17 mouse cellular contexts compared by ENCODE assay signal in the genomic region with DNA sequence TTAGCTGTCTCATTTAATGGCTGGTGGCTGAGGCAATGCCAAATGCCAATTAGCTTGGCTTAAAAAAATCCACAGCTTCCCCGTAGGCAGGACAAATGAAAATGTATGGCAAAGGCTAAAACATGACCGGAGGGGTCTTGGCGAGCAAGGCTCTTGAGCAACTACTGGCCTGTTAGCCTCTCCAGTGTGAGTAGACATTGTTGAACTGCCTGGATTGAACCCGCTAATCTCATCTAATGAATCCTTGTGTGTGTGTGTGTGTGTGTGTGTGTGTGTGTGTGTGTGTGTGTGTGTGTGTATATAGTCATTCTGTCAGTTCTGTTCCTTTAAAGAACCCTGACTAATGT. TPM values are rescaled to one million over a fixed set of nuclear protein-coding genes. Genes with fewer than 3 reads are reported as not detected.
DNase-seq lines count a peak whose midpoint lies in the region; ATAC-seq and TF ChIP-seq lines count a peak whose summit lies in the region.
"Had no signal": no experiment of that assay in that cellular context is flagged by ENCODE, and none has a peak within 500 bp of the region (broad histone marks: within the 10 kb centered on the region; RNA-seq: fewer than 3 reads in every experiment).

No protein-coding gene starts in this region.

- H3K27me3 ChIP-seq in midbrain, embryonic 12.5 days, result no peaks in the 10 kb centered on the region
- H3K27me3 ChIP-seq in midbrain, embryonic 11.5 days (ENCODE audit: control insufficient read depth, insufficient read depth, low read length), result no peaks in the 10 kb centered on the region
- no peaks in the 10 kb centered on the region for H3K27me3 ChIP-seq in forebrain, embryonic 15.5 days
- H3K27me3 ChIP-seq in hindbrain, postnatal 0 days (ENCODE audit: insufficient read depth, low read length), result no peaks in the 10 kb centered on the region
- H3K27me3 ChIP-seq: CH12.LX had no signal

- no peak overlapping the region for H3K9ac ChIP-seq in midbrain, embryonic 12.5 days (replicated peaks)
- no peak overlapping the region for H3K9ac ChIP-seq in midbrain, embryonic 11.5 days (ENCODE audit: low read length)
- no peak overlapping the region for H3K9ac ChIP-seq in forebrain, embryonic 15.5 days (replicated peaks)
- no peak overlapping the region for H3K9ac ChIP-seq in hindbrain, postnatal 0 days (replicated peaks; ENCODE audit: low read length)
- H3K9ac ChIP-seq: liver, postnatal 0 days had no signal

- H3K4me3 ChIP-seq in midbrain, embryonic 12.5 days, result no peak overlapping the region
- no peak overlapping the region for H3K4me3 ChIP-seq in midbrain, embryonic 11.5 days (ENCODE audit: low read depth, low read length)
- no peak overlapping the region for H3K4me3 ChIP-seq in forebrain, embryonic 15.5 days
- H3K4me3 ChIP-seq in hindbrain, postnatal 0 days (ENCODE audit: low read length), result no peak overlapping the region
- H3K4me3 ChIP-seq: myocyte had no signal

- intact Hi-C loops in left cerebral cortex, postnatal 14 days (cut with DNase I), result no loop called here

- H3K36me3 ChIP-seq in midbrain, embryonic 12.5 days, result no peaks in the 10 kb centered on the region
- no peaks in the 10 kb centered on the region for H3K36me3 ChIP-seq in midbrain, embryonic 11.5 days (ENCODE audit: control insufficient read depth, insufficient read depth, low read length)
- no peaks in the 10 kb centered on the region for H3K36me3 ChIP-seq in forebrain, embryonic 15.5 days
- no peaks in the 10 kb centered on the region for H3K36me3 ChIP-seq in hindbrain, postnatal 0 days (ENCODE audit: insufficient read depth, low read length)

- H3K9me3 ChIP-seq in midbrain, embryonic 12.5 days, result no peaks in the 10 kb centered on the region
- no peaks in the 10 kb centered on the region for H3K9me3 ChIP-seq in midbrain, embryonic 11.5 days (ENCODE audit: control insufficient read depth, low read length)
- H3K9me3 ChIP-seq in forebrain, embryonic 15.5 days, result no peaks in the 10 kb centered on the region
- H3K9me3 ChIP-seq in hindbrain, postnatal 0 days (ENCODE audit: low read length), result no peaks in the 10 kb centered on the region

- ATAC-seq in midbrain, embryonic 12.5 days (ENCODE audit: low FRiP score, low read depth), result peak; percentile 50; the same call in 1 of the 2 replicates
- ATAC-seq in midbrain, embryonic 11.5 days (ENCODE audit: low FRiP score), result no peak
- peak; percentile 77 for ATAC-seq in forebrain, embryonic 15.5 days (replicated peaks)
- no peak for ATAC-seq in hindbrain, postnatal 0 days

- no peak for TF ChIP-seq CTCF in hindbrain, postnatal 0 days (IDR thresholded peaks at IDR 0.05; ENCODE audit: low read depth)

- 0 out of 2 replicates have a peak overlapping the region, but pooled peaks have one; percentile 26 for H3K27ac ChIP-seq in midbrain, embryonic 12.5 days (replicated peaks)
- no peak overlapping the region for H3K27ac ChIP-seq in midbrain, embryonic 11.5 days (ENCODE audit: low read depth, low read length)
- H3K27ac ChIP-seq in forebrain, embryonic 15.5 days (replicated peaks), result peak overlapping the region; percentile 17; the same call in 1 of the 2 replicates
- 0 out of 2 replicates have a peak overlapping the region, but pooled peaks have one; percentile 20 for H3K27ac ChIP-seq in hindbrain, postnatal 0 days
- H3K27ac ChIP-seq: macrophage had no signal

- DNase-seq in midbrain, embryonic 11.5 days (ENCODE audit: low spot score, missing footprints), result no peak
- DNase-seq in hindbrain, postnatal 0 days (ENCODE audit: low spot score), result no peak
- no peak for DNase-seq in spleen, postnatal 4 days (ENCODE audit: low spot score in 2 of 2)
- no peak for DNase-seq in adrenal gland, adult 2 months
- no peak for DNase-seq in left cerebral cortex, postnatal 14 days (ENCODE audit: low spot score in 2 of 2)
- DNase-seq: cerebellum, adult 8-10 months; embryo, embryonic 11 days; gastrocnemius, postnatal 14 days; liver, postnatal 0 days; right cerebral cortex, postnatal 4 days had no signal

- peaks cover 10% of the 10 kb centered on the region for H3K4me1 ChIP-seq in midbrain, embryonic 12.5 days
- H3K4me1 ChIP-seq in midbrain, embryonic 11.5 days (ENCODE audit: control insufficient read depth, insufficient read depth, low read length), result no peaks in the 10 kb centered on the region
- peaks cover 15% of the 10 kb centered on the region for H3K4me1 ChIP-seq in forebrain, embryonic 15.5 days
- H3K4me1 ChIP-seq in hindbrain, postnatal 0 days (ENCODE audit: insufficient read depth, low read length), result no peaks in the 10 kb centered on the region

- WGBS in midbrain, embryonic 12.5 days, result 81% methylated on average over 4 of the region's 4 CpGs
- 88% methylated on average over 4 of the region's 4 CpGs for WGBS in midbrain, embryonic 11.5 days
- WGBS in forebrain, embryonic 15.5 days, result 7% methylated on average over 4 of the region's 4 CpGs
- 47% methylated on average over 4 of the region's 4 CpGs for WGBS in hindbrain, postnatal 0 days

- no peak overlapping the region for H3K4me2 ChIP-seq in midbrain, embryonic 12.5 days (replicated peaks)
- H3K4me2 ChIP-seq in midbrain, embryonic 11.5 days, result no peak overlapping the region
- no peak overlapping the region for H3K4me2 ChIP-seq in forebrain, embryonic 15.5 days (replicated peaks)
- no peak overlapping the region for H3K4me2 ChIP-seq in hindbrain, postnatal 0 days (ENCODE audit: low read depth, low read length)
- H3K4me2 ChIP-seq: heart, embryonic 11.5 days had no signal

RNA-seq across cellular contexts. Expression of a gene that starts 57.7 kb away (rescaled TPM):
- 0.55 and 0.64 TPM in 2 replicates for polyA plus RNA-seq in midbrain, embryonic 12.5 days (2016; fragmentation: Nextera tagmentation; extraction: Ambion mirVana)
- 0.23 and 0.34 TPM in 2 replicates for polyA plus RNA-seq in midbrain, embryonic 11.5 days (2014; fragmentation: Nextera tagmentation; extraction: Ambion mirVana)
- polyA plus RNA-seq in forebrain, embryonic 15.5 days (2015; fragmentation: Nextera tagmentation; extraction: Ambion mirVana), result 0.29 and 0.37 TPM in 2 replicates
- 3.7 and 4.6 TPM in 2 replicates for total RNA-seq in hindbrain, postnatal 0 days (2014; rRNA removed)
- 1.1 and 1.3 TPM in 2 replicates for polyA plus RNA-seq in hindbrain, postnatal 0 days (2015; fragmentation: Nextera tagmentation; extraction: Ambion mirVana)
- under 1 TPM in 1 of 2 experiments, not detected in 1; 0.35 TPM for total RNA-seq in adrenal gland, adult 2 months (2021)
- 0.09 and 0.18 TPM in 2 replicates for polyA plus RNA-seq in adrenal gland, adult 2 months (2012; rRNA removed)
- 1 to 10 TPM; 2.9 to 3.3 TPM for total RNA-seq in left cerebral cortex, postnatal 14 days (2021)
- total RNA-seq: CH12.LX; hematopoietic stem cell, adult 5-6 weeks had no signal
- polyA plus RNA-seq: macrophage, myocyte had no signal

Comparison
In these comparisons a context has a peak if more than half of its experiments do, and no peak if none do; other contexts are left out.
1. ATAC-seq: peak in midbrain, embryonic 12.5 days (single experiment) and forebrain, embryonic 15.5 days (single experiment); none in midbrain, embryonic 11.5 days (single experiment) and hindbrain, postnatal 0 days (single experiment).